Mouse (Mus musculus): ENCODE results near the gene Rpap3. TPM values are rescaled to one million over a fixed set of nuclear protein-coding genes. Genes with fewer than 3 reads are reported as not detected.

The Rpap3 gene
- polyA plus RNA-seq, 1 experiment, result 22.4 TPM

- TF ChIP-seq CTCF (IDR thresholded peaks at IDR 0.05; ENCODE audit: borderline replicate concordance, insufficient read depth, low read length) (no peak), POLR2A (IDR thresholded peaks at IDR 0.05; ENCODE audit: low read depth, low read length) (no peak)
- no peaks in the 10 kb centered on the region for H3K4me1 ChIP-seq (ENCODE audit: control insufficient read depth, insufficient read depth, low read length)
- no peak overlapping the region for H3K4me3 ChIP-seq (ENCODE audit: insufficient read depth, low read length)
- no peak overlapping the region for H3K27ac ChIP-seq (ENCODE audit: insufficient read depth, low read length)
Measured at GRCm38 (mm10) chr15:97725198-97725785, 19.7 kb upstream of the Rpap3 start.

- Histone ChIP-seq H3K4me1 (ENCODE audit: control insufficient read depth, insufficient read depth, low read length) (no peaks in the 10 kb centered on the region), H3K27ac (ENCODE audit: insufficient read depth, low read length) (no peak overlapping the region), H3K4me3 (ENCODE audit: insufficient read depth, low read length) (no peak overlapping the region)
- TF ChIP-seq POLR2A (IDR thresholded peaks at IDR 0.05; ENCODE audit: low read depth, low read length) (no peak), CTCF (IDR thresholded peaks at IDR 0.05; ENCODE audit: borderline replicate concordance, insufficient read depth, low read length) (no peak)
Measured at GRCm38 (mm10) chr15:97724346-97725197, 18.9 kb upstream of the Rpap3 start.

GRCm38 (mm10) chr15:97723536-97724345 lies 18.1 kb upstream of the Rpap3 start:
- H3K27ac ChIP-seq (ENCODE audit: insufficient read depth, low read length), result no peak overlapping the region
- no peak for TF ChIP-seq CTCF (IDR thresholded peaks at IDR 0.05; ENCODE audit: borderline replicate concordance, insufficient read depth, low read length)
- TF ChIP-seq POLR2A (IDR thresholded peaks at IDR 0.05; ENCODE audit: low read depth, low read length), result no peak
- no peak overlapping the region for H3K4me3 ChIP-seq (ENCODE audit: insufficient read depth, low read length)
- no peaks in the 10 kb centered on the region for H3K4me1 ChIP-seq (ENCODE audit: control insufficient read depth, insufficient read depth, low read length)

DNA sequence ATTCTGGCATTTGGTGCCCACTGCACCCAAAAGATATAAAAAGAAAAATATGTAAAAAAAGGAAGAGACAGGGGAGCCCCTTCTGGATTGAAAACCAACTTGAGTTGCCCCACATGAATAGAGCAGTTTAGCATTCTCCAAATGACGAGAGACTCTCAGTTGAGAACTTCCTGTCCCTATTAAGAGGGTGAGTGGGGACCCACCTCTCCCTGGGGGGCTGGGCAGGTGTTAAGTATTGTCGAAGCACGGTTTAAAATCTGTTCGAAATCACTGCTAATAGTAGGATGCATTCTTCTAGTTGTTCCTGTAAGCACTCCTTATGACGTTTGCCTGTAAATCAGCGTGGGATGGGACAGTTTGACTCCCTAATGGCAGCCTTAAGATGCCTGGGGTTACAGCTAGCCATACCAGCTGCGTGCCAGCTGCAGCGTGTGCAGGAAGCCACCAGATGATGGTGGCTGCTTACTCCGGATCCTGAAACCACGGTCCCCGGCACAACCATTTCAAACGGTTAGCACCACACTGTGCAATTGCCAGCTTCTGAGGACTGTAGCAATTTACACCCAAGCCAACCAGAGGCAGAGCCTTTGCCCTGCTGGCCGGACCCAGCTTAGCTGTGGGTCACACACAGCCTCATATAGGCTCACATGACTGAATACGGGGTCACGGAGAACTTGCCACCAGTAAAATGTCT lies 15.5 kb upstream of the Rpap3 start:
- no peak for TF ChIP-seq POLR2A (IDR thresholded peaks at IDR 0.05; ENCODE audit: low read depth, low read length)
- TF ChIP-seq CTCF (IDR thresholded peaks at IDR 0.05; ENCODE audit: borderline replicate concordance, insufficient read depth, low read length), result no peak
- H3K27ac ChIP-seq (ENCODE audit: insufficient read depth, low read length), result no peak overlapping the region
- no peak overlapping the region for H3K4me3 ChIP-seq (ENCODE audit: insufficient read depth, low read length)
- no peaks in the 10 kb centered on the region for H3K4me1 ChIP-seq (ENCODE audit: control insufficient read depth, insufficient read depth, low read length)

- TF ChIP-seq POLR2A (IDR thresholded peaks at IDR 0.05; ENCODE audit: low read depth, low read length) (no peak), CTCF (IDR thresholded peaks at IDR 0.05; ENCODE audit: borderline replicate concordance, insufficient read depth, low read length) (no peak)
- Histone ChIP-seq H3K4me3 (ENCODE audit: insufficient read depth, low read length) (no peak overlapping the region), H3K27ac (ENCODE audit: insufficient read depth, low read length) (no peak overlapping the region), H3K4me1 (ENCODE audit: control insufficient read depth, insufficient read depth, low read length) (no peaks in the 10 kb centered on the region)
Measured at GRCm38 (mm10) chr15:97720026-97720675, 14.5 kb upstream of the Rpap3 start.

DNA sequence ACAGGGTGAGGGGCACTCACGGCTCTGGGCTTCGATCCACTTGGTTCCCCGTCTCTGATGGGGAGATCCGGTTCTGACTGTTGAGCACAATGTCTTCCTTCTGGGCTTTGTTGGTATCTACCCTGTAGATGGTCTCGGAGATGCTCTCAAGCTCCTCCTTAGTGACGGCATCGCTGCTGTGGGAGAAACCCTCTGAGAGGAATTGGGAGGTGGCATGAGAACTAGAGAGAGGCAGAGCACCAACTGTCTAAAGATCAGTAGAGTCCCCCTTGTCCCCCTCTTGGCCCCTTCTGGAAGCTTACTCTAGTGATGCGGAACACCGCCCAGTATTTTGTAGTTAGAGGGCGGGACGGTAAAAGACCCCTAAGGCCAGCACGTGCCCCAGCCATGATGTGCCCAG lies 13.9 kb upstream of the Rpap3 start:
- no peak overlapping the region for H3K27ac ChIP-seq (ENCODE audit: insufficient read depth, low read length)
- H3K4me3 ChIP-seq (ENCODE audit: insufficient read depth, low read length), result no peak overlapping the region
- H3K4me1 ChIP-seq (ENCODE audit: control insufficient read depth, insufficient read depth, low read length), result no peaks in the 10 kb centered on the region
- TF ChIP-seq POLR2A (IDR thresholded peaks at IDR 0.05; ENCODE audit: low read depth, low read length) (no peak), CTCF (IDR thresholded peaks at IDR 0.05; ENCODE audit: borderline replicate concordance, insufficient read depth, low read length) (no peak)

- Histone ChIP-seq H3K4me3 (ENCODE audit: insufficient read depth, low read length) (no peak overlapping the region), H3K27ac (ENCODE audit: insufficient read depth, low read length) (no peak overlapping the region), H3K4me1 (ENCODE audit: control insufficient read depth, insufficient read depth, low read length) (no peaks in the 10 kb centered on the region)
- TF ChIP-seq POLR2A (IDR thresholded peaks at IDR 0.05; ENCODE audit: low read depth, low read length), result no peak
- no peak for TF ChIP-seq CTCF (IDR thresholded peaks at IDR 0.05; ENCODE audit: borderline replicate concordance, insufficient read depth, low read length)
Measured at GRCm38 (mm10) chr15:97718535-97719155, 13.0 kb upstream of the Rpap3 start.

DNA sequence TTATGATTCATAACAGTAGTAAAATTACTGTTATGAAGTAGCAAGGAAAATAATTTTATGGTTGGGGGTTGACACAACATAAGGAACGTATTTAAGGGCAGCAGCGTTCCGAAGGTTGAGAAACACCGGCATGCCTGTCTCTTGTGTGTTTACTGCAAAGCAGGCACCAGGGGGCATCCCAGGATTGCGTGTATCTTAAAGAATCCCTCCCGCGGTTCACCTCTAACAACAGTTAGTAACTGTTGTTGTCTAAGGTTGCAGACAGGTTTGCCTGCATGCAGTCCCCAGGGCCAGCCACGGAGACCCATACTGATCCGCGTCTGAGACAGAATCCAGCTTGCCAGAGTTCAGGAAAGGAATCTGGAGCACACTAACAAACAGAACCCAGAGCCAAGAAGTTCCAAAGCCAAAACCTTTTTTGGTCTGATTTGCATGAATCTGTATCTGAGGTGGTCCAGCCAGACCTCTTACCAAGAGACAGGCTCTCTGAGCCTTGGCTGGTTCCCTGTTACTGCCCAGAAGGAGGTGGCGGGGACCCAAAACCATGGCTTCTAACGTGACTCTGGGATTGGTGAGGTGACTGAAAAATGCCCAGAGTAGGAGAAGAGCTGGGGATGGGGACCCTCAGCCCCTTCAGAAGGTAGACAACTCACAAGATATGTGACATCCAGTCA lies 12.4 kb upstream of the Rpap3 start:
- no peaks in the 10 kb centered on the region for H3K4me1 ChIP-seq (ENCODE audit: control insufficient read depth, insufficient read depth, low read length)
- no peak overlapping the region for H3K27ac ChIP-seq (ENCODE audit: insufficient read depth, low read length)
- no peak overlapping the region for H3K4me3 ChIP-seq (ENCODE audit: insufficient read depth, low read length)
- TF ChIP-seq POLR2A (IDR thresholded peaks at IDR 0.05; ENCODE audit: low read depth, low read length), result no peak
- TF ChIP-seq CTCF (IDR thresholded peaks at IDR 0.05; ENCODE audit: borderline replicate concordance, insufficient read depth, low read length), result peak; percentile 63; the same call in 1 of the 2 replicates
